Mouse (Mus musculus): Measurements from ENCODE around the gene Dhrs7b.

- TF ChIP-seq CTCF (IDR thresholded peaks at IDR 0.05) (no peak), EP300 (IDR thresholded peaks at IDR 0.05) (peak; percentile 23; the same call in 1 of the 2 replicates)
Observed at GRCm38 (mm10) chr11:60890744-60891143, 60.3 kb downstream of the Dhrs7b start.

Measured in lung, postnatal 0 days (tissue).